Mouse (Mus musculus) kidney, adult 2 months (tissue): Measurements from ENCODE around the gene Cdk9. TPM values are rescaled to one million over a fixed set of nuclear protein-coding genes. Genes with fewer than 3 reads are reported as not detected.

Source experiments
- DNase-seq: peaks from one replicate; pipeline ENCODE4 v3.0.0; 2021
- H3K27ac ChIP-seq: fragments of 200-500 bp; 2 replicates; pipeline ENCODE4 v1.5.1; 2012; ENCODE audit warnings: low read depth, low read length, control low read depth, inconsistent platforms; ENCODE audit not compliant: insufficient read depth
- H3K27me3 ChIP-seq: fragments of 200-500 bp; replicated peaks from 2 replicates; pipeline ENCODE4 v1.6.1; 2012; ENCODE audit warnings: mild to moderate bottlenecking, moderate library complexity, low read length, inconsistent platforms; ENCODE audit not compliant: control insufficient read depth, insufficient read depth
- H3K36me3 ChIP-seq: fragments of 200-500 bp; 2 replicates; pipeline ENCODE4 v1.6.1; 2012; ENCODE audit warnings: mild to moderate bottlenecking, moderate library complexity, low read length, inconsistent platforms; ENCODE audit not compliant: control insufficient read depth, insufficient read depth
- H3K4me1 ChIP-seq: fragments of 200-500 bp; 2 replicates; pipeline ENCODE4 v1.6.1; 2011; ENCODE audit warnings: low read length; ENCODE audit not compliant: control insufficient read depth, insufficient read depth
- H3K4me3 ChIP-seq: fragments of 200-500 bp; 2 replicates; pipeline ENCODE4 v1.5.1; 2011; ENCODE audit warnings: mild to moderate bottlenecking, low read depth, low read length, control low read depth; ENCODE audit not compliant: insufficient read depth
- CTCF ChIP-seq: fragments of 200-500 bp; conservative IDR thresholded peaks from 2 replicates; pipeline ENCODE4 v1.5.1; 2011; ENCODE audit warnings: low read depth, mild to moderate bottlenecking, control low read depth, low read length, moderate library complexity, mixed read lengths; ENCODE audit not compliant: insufficient read depth, insufficient read length
- POLR2A ChIP-seq: fragments of 200-500 bp; IDR thresholded peaks from one replicate; pipeline ENCODE4 v1.6.1; 2011; ENCODE audit warnings: low read depth, low read length, control low read depth
- WGBS: fragments of 180-500 bp; shearing (Covaris S2); methylation state at CpG from one replicate; pipeline ENCODE4 v1.1.7; 2018; 5-methylcytosine and 5-hydroxymethylcytosine counted together
- polyA plus RNA-seq: library from polyadenylated mRNA; depleted of rRNA; stranded (reverse); fragments of >200 nt; gene quantifications from 2 replicates; pipeline ENCODE4 v1.2.3, GENCODE M21; 2012

The Cdk9 gene
- polyA plus RNA-seq, 1 experiment: 89.2 TPM

DNA sequence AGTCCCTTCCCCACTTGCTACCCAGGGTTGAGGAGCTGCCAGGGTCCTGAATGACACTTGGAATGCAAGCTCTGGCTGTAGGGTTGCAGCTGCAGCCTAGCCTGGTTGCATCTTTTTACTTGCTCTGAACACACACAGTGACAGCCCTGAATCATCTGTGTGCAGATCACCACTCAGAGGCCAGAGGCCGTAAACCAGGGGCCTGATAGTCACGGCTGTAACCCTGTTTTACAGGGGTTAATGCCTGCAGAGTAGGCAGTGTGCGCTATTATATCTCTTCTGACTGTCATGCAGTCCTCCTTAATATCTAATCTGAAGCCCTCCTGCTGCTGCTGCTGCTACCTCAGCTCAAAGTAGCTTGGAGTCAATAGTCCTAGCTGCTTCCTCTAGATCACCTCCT, 43.0 kb downstream of the Cdk9 start:
- WGBS: 77% methylated on average over 3 of the region's 3 CpGs
- no peak for TF ChIP-seq POLR2A
- no peak for TF ChIP-seq CTCF
- H3K27me3 ChIP-seq: no peaks in the 10 kb centered on the region
- DNase-seq: no peak
- no peaks in the 10 kb centered on the region for H3K4me1 ChIP-seq
- H3K4me3 ChIP-seq: no peak overlapping the region
- H3K27ac ChIP-seq: no peak overlapping the region
- H3K36me3 ChIP-seq: no peaks in the 10 kb centered on the region

DNA sequence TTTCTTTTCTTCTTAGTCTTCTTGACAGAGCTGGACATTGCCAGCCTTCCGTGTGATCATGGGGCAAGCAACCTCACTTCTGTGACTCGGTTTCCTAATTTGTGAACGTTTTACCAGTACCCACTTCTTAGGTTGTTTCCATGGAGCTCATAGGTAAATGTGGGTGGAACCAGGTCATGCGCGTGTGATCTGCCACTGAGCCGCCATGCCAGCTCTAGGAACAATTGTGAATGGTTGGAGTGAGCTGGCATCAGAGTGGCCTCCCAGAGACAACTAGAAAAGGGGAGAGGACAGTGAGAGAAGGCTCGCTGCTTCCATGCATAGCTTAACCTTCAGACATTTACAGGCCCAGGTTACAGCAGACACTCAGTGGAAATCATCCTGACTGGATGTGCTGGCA, 44.7 kb downstream of the Cdk9 start:
- no peaks in the 10 kb centered on the region for H3K4me1 ChIP-seq
- DNase-seq: no peak
- no peaks in the 10 kb centered on the region for H3K27me3 ChIP-seq
- peak overlapping the region; percentile 43 for H3K27ac ChIP-seq
- no peak for TF ChIP-seq POLR2A
- TF ChIP-seq CTCF: no peak
- WGBS: 80% methylated on average over 7 of the region's 7 CpGs
- H3K36me3 ChIP-seq: no peaks in the 10 kb centered on the region
- no peak overlapping the region for H3K4me3 ChIP-seq

DNA sequence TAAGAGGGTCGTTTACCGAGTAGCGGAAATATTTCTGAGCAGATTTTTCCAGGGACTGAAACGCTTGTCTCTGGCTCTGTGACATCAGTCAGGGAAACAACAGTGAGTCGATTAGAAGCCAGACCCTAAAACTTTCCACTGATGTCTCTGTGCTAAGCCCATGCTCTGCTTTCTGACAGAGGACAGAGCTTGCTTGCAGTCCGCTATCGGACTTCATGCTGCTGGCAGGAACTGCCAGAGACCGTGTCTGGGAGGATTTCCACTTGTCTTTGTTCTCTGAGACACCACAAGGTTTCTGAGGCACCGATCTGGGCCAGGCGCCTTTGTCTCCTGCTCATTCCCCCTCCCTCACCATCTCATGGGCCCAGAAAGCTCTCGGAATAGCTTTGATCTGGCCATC, 45.1 kb downstream of the Cdk9 start:
- Histone ChIP-seq H3K36me3 (no peaks in the 10 kb centered on the region), H3K27ac (peak overlapping the region; percentile 43), H3K4me3 (no peak overlapping the region), H3K4me1 (no peaks in the 10 kb centered on the region), H3K27me3 (no peaks in the 10 kb centered on the region)
- TF ChIP-seq CTCF (no peak), POLR2A (no peak)
- 50% methylated on average over 11 of the region's 11 CpGs for WGBS
- DNase-seq: peak; percentile 72

DNA sequence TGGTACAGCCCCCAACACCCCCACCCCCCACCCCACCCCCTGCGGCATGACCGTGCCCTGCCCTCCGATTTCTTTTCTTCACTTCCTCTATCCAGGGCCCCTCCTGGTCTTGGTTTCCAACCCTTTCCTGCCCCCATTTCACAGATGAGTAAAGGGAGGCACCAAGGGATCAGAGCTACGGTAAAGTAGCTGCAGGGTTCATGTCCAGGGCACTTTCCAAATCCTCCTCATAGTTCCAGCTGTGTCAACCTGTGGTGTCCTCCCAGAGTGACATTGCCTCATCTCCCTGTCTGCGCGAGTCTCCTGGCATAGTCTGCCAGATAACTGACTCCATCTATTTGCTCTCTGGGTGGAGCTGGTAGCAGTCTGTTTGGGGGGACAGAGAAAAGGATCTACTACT, 47.0 kb downstream of the Cdk9 start:
- Histone ChIP-seq H3K27ac (peak overlapping the region; percentile 32; the same call in 1 of the 2 replicates), H3K4me1 (0 out of 2 replicates have a peak, but pooled peaks cover 4% of the 10 kb centered on the region), H3K4me3 (no peak overlapping the region), H3K27me3 (no peaks in the 10 kb centered on the region), H3K36me3 (no peaks in the 10 kb centered on the region)
- no peak for TF ChIP-seq CTCF
- TF ChIP-seq POLR2A: no peak
- DNase-seq: no peak
- 68% methylated on average over 6 of the region's 6 CpGs for WGBS

DNA sequence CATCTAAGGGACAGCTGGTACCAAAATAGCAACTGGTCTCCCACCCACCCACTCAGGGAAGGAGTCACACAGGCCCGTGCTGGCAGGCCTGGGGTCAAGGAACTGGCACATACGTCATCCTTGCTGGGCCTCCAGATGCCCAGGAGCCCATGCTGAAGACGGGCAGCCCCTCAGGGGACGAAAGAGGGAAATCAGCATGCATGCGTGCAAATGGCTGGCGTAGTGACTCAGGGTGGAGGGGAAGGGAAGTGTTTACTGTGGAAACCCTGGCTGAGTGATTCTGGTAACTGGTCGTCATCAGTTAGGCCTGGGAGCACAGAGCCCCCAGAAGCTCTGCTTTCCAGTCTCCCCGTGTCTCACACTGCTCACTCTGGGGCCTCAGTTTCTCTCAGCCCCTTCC, 47.5 kb downstream of the Cdk9 start:
- Histone ChIP-seq H3K36me3 (no peaks in the 10 kb centered on the region), H3K4me1 (0 out of 2 replicates have a peak, but pooled peaks cover 4% of the 10 kb centered on the region), H3K4me3 (no peak overlapping the region), H3K27ac (peak overlapping the region; percentile 49), H3K27me3 (no peaks in the 10 kb centered on the region)
- no peak for DNase-seq
- WGBS: 64% methylated on average over 8 of the region's 8 CpGs
- TF ChIP-seq CTCF: no peak
- TF ChIP-seq POLR2A: no peak

DNA sequence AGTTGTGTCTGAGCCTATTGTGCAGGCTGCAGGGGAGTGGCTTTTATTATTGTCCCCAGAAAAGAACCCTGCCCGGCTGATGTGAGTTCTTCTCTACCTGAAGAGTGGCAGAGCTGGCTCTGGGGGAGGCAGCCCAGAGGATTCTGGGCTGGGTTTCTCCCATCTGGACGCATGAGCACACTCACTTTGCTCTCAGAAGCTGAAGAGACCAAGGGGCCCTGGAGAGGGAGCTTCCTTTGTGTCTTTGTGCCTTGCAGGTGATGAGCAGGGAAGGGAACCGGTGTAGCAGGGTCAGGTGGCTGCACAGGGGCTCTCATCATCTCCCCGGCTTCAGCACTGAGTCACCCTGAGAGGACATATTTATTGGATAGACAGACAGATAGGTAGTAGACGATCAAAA, 50.6 kb downstream of the Cdk9 start:
- 0 out of 2 replicates have a peak, but pooled peaks cover 4% of the 10 kb centered on the region for H3K4me1 ChIP-seq
- WGBS: 70% methylated on average over 5 of the region's 5 CpGs
- H3K36me3 ChIP-seq: no peaks in the 10 kb centered on the region
- H3K27me3 ChIP-seq: no peaks in the 10 kb centered on the region
- TF ChIP-seq CTCF: no peak
- TF ChIP-seq POLR2A: no peak
- no peak for DNase-seq
- H3K4me3 ChIP-seq: no peak overlapping the region
- H3K27ac ChIP-seq: peak overlapping the region; percentile 73

GRCm38 (mm10) chr2:32661509-32662107, 51.3 kb downstream of the Cdk9 start:
- no peaks in the 10 kb centered on the region for H3K36me3 ChIP-seq
- no peak overlapping the region for H3K4me3 ChIP-seq
- TF ChIP-seq CTCF (no peak), POLR2A (no peak)
- 46% methylated on average over 7 of the region's 7 CpGs for WGBS
- peak overlapping the region; percentile 73 for H3K27ac ChIP-seq
- H3K27me3 ChIP-seq: no peaks in the 10 kb centered on the region
- H3K4me1 ChIP-seq: 0 out of 2 replicates have a peak, but pooled peaks cover 4% of the 10 kb centered on the region
- peak; percentile 93 for DNase-seq
